Mouse (Mus musculus): ENCODE data around the gene Lrrc56.

DNA sequence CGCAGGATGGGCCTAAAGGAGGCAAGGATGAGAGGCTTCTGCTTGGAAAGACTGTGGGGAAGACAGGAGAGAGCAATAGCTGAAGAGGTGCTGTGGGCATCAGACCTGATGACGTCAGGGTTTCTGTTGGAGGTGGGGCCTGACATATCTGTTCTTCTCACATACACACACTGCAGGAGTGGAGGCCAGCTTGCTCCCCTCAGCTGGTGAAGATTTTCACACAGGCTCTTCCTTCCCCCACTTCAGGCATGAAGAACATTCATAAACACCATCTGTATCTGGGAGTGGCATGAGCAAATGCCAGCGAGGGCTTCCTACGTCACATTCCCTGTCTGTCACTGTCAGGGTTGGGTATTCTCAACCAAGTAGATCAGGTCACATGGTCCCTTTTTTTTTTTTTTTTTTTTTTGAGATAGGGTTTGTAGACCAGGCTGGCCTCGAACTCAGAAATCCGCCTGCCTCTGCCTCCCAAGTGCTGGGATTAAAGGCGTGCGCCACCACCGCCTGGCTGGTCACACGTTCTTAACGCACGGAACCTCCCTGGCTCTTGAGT, 47.8 kb upstream of the Lrrc56 start:
- TF ChIP-seq CTCF (conservative IDR thresholded peaks at IDR 0.05; ENCODE audit: low read length) (no peak), NANOG (IDR thresholded peaks at IDR 0.05; ENCODE audit: borderline replicate concordance, low read length) (no peak), POU5F1 (IDR thresholded peaks at IDR 0.05; ENCODE audit: borderline replicate concordance, low read length) (no peak)
